Mouse (Mus musculus) forebrain, embryonic 12.5 days (tissue): ENCODE data around the gene Olfr16. TPM values are rescaled to one million over a fixed set of nuclear protein-coding genes. Genes with fewer than 3 reads are reported as not detected.

ENCODE experiments used
- ATAC-seq: fragments of 200-750 bp; cut with Nextera tagmentation; 2 replicates; pipeline ENCODE4 v1.8.0; 2017; ENCODE audit warnings: moderate TSS enrichment; ENCODE audit not compliant: low FRiP score
- H3K27ac ChIP-seq: fragments of 300-500 bp; sonication (generic); 2 replicates; pipeline ENCODE4 v1.5.1; 2016; ENCODE audit warnings: mild to moderate bottlenecking
- H3K27me3 ChIP-seq: fragments of 300-500 bp; sonication (generic); 2 replicates; pipeline ENCODE4 v1.6.1; 2016; ENCODE audit warnings: mild to moderate bottlenecking
- H3K36me3 ChIP-seq: fragments of 300-500 bp; sonication (generic); replicated peaks from 2 replicates; pipeline ENCODE4 v1.6.1; 2016; ENCODE audit warnings: mild to moderate bottlenecking
- H3K4me1 ChIP-seq: fragments of 300-500 bp; sonication (generic); 2 replicates; pipeline ENCODE4 v1.6.1; 2016
- H3K4me2 ChIP-seq: fragments of 300-500 bp; sonication (generic); 2 replicates; pipeline ENCODE4 v1.6.1; 2016; ENCODE audit warnings: mild to moderate bottlenecking, moderate library complexity
- H3K4me3 ChIP-seq: fragments of 300-500 bp; sonication (generic); replicated peaks from 2 replicates; pipeline ENCODE4 v1.5.1; 2016; ENCODE audit warnings: mild to moderate bottlenecking
- H3K9ac ChIP-seq: fragments of 300-500 bp; sonication (generic); 2 replicates; pipeline ENCODE4 v1.6.1; 2016; ENCODE audit warnings: mild to moderate bottlenecking
- H3K9me3 ChIP-seq: fragments of 300-500 bp; sonication (generic); 2 replicates; pipeline ENCODE4 v1.6.1; 2016
- WGBS: fragments of 180-500 bp; shearing (Covaris S2); methylation state at CpG from one replicate; pipeline ENCODE4 v1.1.7; 2016; 5-methylcytosine and 5-hydroxymethylcytosine counted together
- polyA plus RNA-seq: library from polyadenylated mRNA; unstranded; fragments of >200 nt; fragmentation: Nextera tagmentation; extraction: Ambion mirVana; gene quantifications from 2 replicates; pipeline ENCODE4 v1.2.1, GENCODE M21; 2016

Olfr16 gene
- not detected in 2 replicates for polyA plus RNA-seq

DNA sequence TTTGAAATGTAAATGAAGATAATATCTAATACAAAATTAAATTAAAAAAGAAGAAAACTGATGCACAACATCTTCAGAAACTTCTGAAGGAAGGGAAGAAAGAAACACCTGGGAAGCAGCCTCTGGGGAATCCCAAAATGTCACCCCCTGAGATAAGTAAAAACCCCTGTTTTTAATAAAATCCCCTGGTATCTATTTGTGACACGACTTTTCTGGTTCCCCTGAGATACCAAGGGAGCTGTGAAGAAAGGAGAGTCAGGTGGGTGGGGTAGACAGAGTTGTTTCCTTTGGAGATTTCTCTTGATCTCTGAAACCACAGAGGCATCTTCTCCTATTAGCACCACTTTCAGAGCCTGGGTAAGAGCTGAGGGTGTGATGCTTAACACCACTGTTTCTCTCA, at the start of gene Olfr16:
Olfr16 (plus strand) TSS at position 250 of the 400 bp plus-strand sequence.
- Histone ChIP-seq H3K27me3 (no peaks in the 10 kb centered on the region), H3K9ac (no peak within 1 kb of the TSS), H3K4me1 (no peaks in the 10 kb centered on the region), H3K4me3 (no peak within 1 kb of the TSS), H3K36me3 (no peaks in the 10 kb centered on the region), H3K9me3 (no peaks in the 10 kb centered on the region), H3K4me2 (no peak within 1 kb of the TSS), H3K27ac (no peak within 1 kb of the TSS)
- 43% methylated on average over 1 of the region's 1 CpGs for WGBS
- no peak for ATAC-seq

DNA sequence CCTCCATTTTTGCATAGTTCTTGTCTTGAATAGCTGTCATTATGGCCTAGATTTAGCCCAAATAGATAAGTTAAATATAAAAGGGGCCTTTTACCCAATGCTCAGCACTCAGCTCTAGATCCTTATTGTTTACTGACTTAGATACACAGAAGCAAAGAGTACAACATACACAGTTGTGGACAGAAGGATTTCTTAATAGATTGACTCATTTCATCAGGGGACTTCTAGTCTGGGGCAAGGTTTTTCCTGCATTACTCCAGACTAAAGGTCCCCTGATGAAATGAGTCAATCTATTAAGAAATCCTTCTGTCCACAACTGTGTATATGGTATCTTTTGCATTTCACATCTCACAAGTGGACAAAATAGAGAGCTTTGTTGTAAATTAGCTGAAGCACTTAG, 46.9 kb upstream of the Olfr16 start:
- no peaks in the 10 kb centered on the region for H3K36me3 ChIP-seq
- no peak overlapping the region for H3K27ac ChIP-seq
- no peaks in the 10 kb centered on the region for H3K4me1 ChIP-seq
- H3K4me3 ChIP-seq: no peak overlapping the region
- no peak for ATAC-seq
- H3K9ac ChIP-seq: no peak overlapping the region
- no peaks in the 10 kb centered on the region for H3K9me3 ChIP-seq
- H3K4me2 ChIP-seq: no peak overlapping the region
- no peaks in the 10 kb centered on the region for H3K27me3 ChIP-seq

DNA sequence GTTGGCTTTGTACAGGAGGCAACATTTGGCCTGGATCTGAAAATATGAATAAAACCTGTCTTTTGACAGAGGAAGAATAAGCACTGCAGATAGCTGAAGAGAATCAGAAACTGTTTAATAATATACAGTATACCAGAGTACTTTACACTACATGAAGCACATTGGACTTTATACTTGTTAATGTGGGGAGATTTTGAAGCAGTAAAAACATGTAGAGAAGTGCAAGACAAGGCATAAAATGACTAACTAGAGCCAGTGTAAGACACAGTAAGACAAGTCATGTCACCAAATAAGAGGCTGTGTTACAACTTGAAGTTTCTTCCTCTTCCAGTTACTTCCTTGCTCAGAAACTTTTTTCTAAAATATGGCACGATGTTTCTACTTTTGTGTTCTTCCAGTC, 33.1 kb upstream of the Olfr16 start:
- H3K27me3 ChIP-seq: no peaks in the 10 kb centered on the region
- ATAC-seq: no peak
- H3K4me3 ChIP-seq: no peak overlapping the region
- WGBS: 97% methylated on average over 1 of the region's 1 CpGs
- no peak overlapping the region for H3K27ac ChIP-seq
- no peak overlapping the region for H3K4me2 ChIP-seq
- H3K9me3 ChIP-seq: no peaks in the 10 kb centered on the region
- H3K36me3 ChIP-seq: no peaks in the 10 kb centered on the region
- no peaks in the 10 kb centered on the region for H3K4me1 ChIP-seq
- no peak overlapping the region for H3K9ac ChIP-seq

DNA sequence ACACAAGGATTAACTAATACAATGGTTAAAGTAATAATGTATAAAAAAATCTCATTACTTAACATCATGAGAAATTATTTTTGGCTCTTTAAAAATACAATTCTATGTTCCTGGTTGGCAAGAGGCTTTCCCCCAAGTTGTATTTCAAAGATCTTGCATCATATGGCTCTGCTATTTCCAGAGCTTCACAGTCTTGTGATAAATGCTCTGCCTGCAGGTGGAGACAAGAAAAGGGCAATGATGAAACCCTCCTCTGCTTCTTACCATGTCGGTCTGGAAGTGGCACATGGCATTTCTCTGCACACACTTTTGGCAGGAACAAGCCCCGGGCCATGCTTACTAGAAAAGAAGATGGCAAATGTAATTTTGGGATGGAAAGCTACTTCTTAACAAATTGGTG, 31.8 kb upstream of the Olfr16 start:
- H3K36me3 ChIP-seq: no peaks in the 10 kb centered on the region
- no peaks in the 10 kb centered on the region for H3K9me3 ChIP-seq
- no peak overlapping the region for H3K4me2 ChIP-seq
- no peaks in the 10 kb centered on the region for H3K4me1 ChIP-seq
- H3K27ac ChIP-seq: no peak overlapping the region
- WGBS: 89% methylated on average over 2 of the region's 2 CpGs
- H3K27me3 ChIP-seq: no peaks in the 10 kb centered on the region
- ATAC-seq: no peak
- H3K9ac ChIP-seq: no peak overlapping the region
- no peak overlapping the region for H3K4me3 ChIP-seq

DNA sequence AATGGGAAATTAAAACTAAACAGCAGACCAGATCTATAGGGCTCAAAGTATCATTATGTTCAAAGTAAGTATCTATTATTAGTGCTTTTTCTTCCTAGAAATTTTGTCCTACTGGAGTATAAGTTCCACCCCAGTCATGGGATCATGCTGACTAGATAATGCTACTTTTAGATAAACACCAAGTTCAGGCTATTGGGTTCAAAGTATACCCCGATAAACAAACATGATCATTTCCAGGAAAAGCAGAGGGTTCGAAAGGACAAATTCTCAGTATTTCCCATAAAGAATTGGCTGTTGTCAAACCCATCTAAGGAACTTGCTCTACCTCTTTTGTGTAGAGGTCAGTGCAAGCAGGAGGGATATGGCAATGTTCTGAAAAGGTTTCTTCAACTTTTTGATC, 18.0 kb upstream of the Olfr16 start:
- H3K27me3 ChIP-seq: no peaks in the 10 kb centered on the region

DNA sequence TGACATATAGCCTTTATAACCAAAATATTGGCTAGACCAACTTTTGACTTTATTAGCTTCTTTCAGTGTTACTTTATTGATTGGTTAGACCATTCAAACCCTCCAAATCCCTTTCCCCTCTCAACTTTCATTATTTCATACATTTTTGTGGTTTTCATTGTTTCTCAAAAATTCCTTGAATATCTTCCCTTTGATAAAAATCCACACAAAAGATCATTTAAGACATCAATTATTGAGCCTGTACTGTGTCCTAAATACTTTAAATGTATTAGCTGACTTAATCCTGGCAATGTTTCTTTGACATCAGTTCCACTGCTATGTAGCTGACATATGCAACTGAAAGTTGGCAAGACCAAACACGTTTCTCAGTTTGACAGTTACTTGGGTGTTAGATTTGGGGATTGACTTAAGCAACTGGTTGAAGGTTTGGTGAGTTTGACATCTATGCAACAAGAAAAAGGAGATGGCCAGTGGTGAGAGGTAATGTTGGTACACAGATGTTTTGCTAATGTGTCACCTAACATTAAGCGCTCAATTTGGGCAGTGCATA, 1.0 kb downstream of the Olfr16 start:
- H3K27me3 ChIP-seq: no peaks in the 10 kb centered on the region
- no peaks in the 10 kb centered on the region for H3K9me3 ChIP-seq
- H3K36me3 ChIP-seq: no peaks in the 10 kb centered on the region
- H3K9ac ChIP-seq: no peak overlapping the region
- H3K4me3 ChIP-seq: no peak overlapping the region
- H3K27ac ChIP-seq: no peak overlapping the region
- no peak for ATAC-seq
- H3K4me2 ChIP-seq: no peak overlapping the region
- H3K4me1 ChIP-seq: no peaks in the 10 kb centered on the region
- WGBS: 82% methylated on average over 2 of the region's 2 CpGs

More for the DNA sequence above, 18.0 kb upstream of the Olfr16 start:
- Histone ChIP-seq H3K4me2 (no peak overlapping the region), H3K9me3 (no peaks in the 10 kb centered on the region), H3K36me3 (no peaks in the 10 kb centered on the region), H3K4me1 (no peaks in the 10 kb centered on the region), H3K27ac (no peak overlapping the region), H3K4me3 (no peak overlapping the region), H3K9ac (no peak overlapping the region)
- WGBS: 97% methylated on average over 2 of the region's 2 CpGs
- ATAC-seq: no peak

DNA sequence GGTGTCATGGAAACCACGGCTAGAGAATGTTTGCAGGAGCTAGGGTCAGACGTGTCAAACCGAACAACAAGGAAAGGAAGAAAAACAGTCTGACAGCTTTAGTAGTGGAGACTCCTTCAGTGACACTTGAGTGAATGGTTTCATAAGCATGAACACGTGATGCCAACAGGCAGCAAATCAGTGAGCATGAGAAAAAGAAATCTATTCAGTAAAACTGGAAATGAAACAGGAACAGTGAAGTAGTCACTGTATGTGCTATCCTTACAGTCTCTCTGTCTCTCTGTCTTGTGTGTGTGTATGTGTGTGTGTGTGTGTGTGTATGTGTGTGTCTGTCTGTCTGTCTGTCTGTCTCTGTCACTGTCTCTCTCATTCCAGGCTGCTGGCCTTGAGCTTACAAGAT, 5.2 kb downstream of the Olfr16 start:
- no peak overlapping the region for H3K9ac ChIP-seq
- no peaks in the 10 kb centered on the region for H3K36me3 ChIP-seq
- H3K4me3 ChIP-seq: no peak overlapping the region
- no peaks in the 10 kb centered on the region for H3K27me3 ChIP-seq
- H3K9me3 ChIP-seq: no peaks in the 10 kb centered on the region
- no peak for ATAC-seq
- whole genome bisulfite sequencing: 80% methylated on average over 4 of the region's 4 CpGs
- no peak overlapping the region for H3K27ac ChIP-seq
- no peak overlapping the region for H3K4me2 ChIP-seq
- H3K4me1 ChIP-seq: no peaks in the 10 kb centered on the region

DNA sequence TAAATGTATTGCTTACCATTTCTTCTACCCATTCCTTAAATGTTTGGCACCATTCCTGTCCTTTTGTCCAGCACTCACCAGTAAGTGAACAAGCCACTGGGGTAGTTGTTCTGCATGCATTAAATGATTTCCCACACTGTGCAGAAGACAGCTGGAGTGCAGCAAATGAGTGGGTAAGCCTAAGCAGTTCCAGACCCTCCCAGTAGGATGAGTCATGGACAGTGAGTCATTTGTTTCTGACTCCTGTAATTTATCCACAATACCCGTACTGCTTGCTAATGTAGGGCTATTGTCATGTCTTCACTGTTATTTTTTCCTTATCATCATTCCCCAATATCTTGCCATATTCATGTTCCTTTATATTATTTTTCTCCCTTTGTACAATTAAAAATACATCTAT, 10.2 kb downstream of the Olfr16 start:
- Histone ChIP-seq H3K27me3 (no peaks in the 10 kb centered on the region), H3K4me3 (no peak overlapping the region), H3K4me1 (no peaks in the 10 kb centered on the region), H3K9me3 (no peaks in the 10 kb centered on the region), H3K27ac (no peak overlapping the region), H3K4me2 (no peak overlapping the region), H3K36me3 (no peaks in the 10 kb centered on the region), H3K9ac (no peak overlapping the region)
- ATAC-seq: no peak
- 77% methylated on average over 1 of the region's 1 CpGs for WGBS

DNA sequence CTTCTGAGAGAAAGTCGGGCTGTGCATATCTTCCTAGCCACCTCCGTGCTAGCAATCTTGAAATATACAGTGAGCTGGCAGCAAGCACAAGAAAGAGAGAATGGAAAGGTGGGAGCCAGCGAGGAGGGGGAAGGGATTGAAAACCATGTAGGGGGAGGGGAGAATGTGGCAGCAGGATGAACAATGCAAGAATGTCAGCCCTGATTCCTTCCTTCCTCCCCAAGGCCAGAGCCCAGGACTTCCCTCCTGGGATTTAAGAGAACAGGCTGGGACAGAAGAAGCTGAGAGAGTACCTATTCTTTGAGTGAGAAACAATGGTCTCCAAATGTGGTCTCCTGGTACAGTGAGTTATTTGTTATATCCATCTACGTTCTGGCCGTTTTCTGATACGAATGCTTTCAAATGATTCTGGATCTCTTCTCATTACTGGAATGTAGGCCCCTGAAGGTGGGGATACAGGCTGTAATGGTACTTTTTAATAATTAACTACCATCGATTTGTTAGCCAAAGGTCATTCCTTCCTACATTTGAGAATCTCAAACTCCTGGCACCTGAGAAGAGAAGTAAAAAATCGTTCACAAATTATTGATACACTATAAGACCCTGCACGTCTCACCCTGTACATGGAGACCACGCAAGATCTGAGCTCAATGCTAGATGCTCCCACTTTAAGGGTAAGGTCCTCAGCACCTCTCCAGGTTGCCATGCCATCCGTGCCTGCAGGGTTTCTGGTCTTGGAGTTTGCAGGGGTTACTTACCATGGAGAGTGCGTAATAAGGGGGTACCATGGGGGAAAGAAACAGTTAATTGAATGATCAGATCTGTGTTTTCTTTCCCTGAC, 39.8 kb downstream of the Olfr16 start:
- no peak overlapping the region for H3K4me2 ChIP-seq
- 78% methylated on average over 12 of the region's 12 CpGs for WGBS

DNA sequence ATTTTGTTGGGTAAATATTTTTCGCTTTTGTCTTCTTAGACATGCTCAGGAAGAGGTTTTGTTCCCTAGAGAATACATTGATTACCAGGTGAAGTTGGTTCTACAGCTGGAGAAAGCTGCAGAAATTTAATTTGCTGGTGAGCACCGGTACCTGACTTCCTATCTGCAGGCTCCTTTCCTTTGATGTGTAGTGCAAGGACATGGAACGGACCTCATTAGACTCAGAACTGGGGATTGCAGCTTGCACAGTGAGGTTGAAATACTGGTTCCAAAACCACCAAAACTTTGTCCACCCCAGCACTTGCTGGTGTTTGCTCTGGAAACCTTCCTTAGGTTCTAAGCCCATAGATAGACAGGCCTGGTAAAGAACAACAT, 40.4 kb downstream of the Olfr16 start:
- peaks cover 5% of the 10 kb centered on the region; the same call in 1 of the 2 replicates for H3K4me1 ChIP-seq
- WGBS: 78% methylated on average over 3 of the region's 3 CpGs
- ATAC-seq: no peak

More for the DNA sequence above, 39.8 kb downstream of the Olfr16 start:
- no peaks in the 10 kb centered on the region for H3K27me3 ChIP-seq
- H3K4me1 ChIP-seq: peaks cover 5% of the 10 kb centered on the region; the same call in 1 of the 2 replicates
- no peak overlapping the region for H3K4me3 ChIP-seq
- no peak overlapping the region for H3K27ac ChIP-seq
- no peak for ATAC-seq
- H3K9me3 ChIP-seq: no peaks in the 10 kb centered on the region
- H3K9ac ChIP-seq: no peak overlapping the region
- no peaks in the 10 kb centered on the region for H3K36me3 ChIP-seq

More for the DNA sequence above, 40.4 kb downstream of the Olfr16 start:
- no peaks in the 10 kb centered on the region for H3K27me3 ChIP-seq
- no peak overlapping the region for H3K9ac ChIP-seq
- H3K36me3 ChIP-seq: no peaks in the 10 kb centered on the region
- no peak overlapping the region for H3K27ac ChIP-seq
- H3K9me3 ChIP-seq: no peaks in the 10 kb centered on the region
- no peak overlapping the region for H3K4me3 ChIP-seq
- no peak overlapping the region for H3K4me2 ChIP-seq

Other genes with a start within 250 kb of the Olfr16 start
- gene Apcs, start 55.4 kb upstream of the Olfr16 start, polyA plus RNA-seq: not detected in 2 replicates
- gene Olfr1408, start 187.0 kb downstream of the Olfr16 start, polyA plus RNA-seq: not detected in 2 replicates
- gene Olfr1406, start 240.2 kb downstream of the Olfr16 start, polyA plus RNA-seq: not detected in 2 replicates
- not detected in 2 replicates for gene Olfr218, start 247.4 kb downstream of the Olfr16 start, polyA plus RNA-seq